Comparison of ENCODE assay signal across 8 mouse cellular contexts in the genomic region with DNA sequence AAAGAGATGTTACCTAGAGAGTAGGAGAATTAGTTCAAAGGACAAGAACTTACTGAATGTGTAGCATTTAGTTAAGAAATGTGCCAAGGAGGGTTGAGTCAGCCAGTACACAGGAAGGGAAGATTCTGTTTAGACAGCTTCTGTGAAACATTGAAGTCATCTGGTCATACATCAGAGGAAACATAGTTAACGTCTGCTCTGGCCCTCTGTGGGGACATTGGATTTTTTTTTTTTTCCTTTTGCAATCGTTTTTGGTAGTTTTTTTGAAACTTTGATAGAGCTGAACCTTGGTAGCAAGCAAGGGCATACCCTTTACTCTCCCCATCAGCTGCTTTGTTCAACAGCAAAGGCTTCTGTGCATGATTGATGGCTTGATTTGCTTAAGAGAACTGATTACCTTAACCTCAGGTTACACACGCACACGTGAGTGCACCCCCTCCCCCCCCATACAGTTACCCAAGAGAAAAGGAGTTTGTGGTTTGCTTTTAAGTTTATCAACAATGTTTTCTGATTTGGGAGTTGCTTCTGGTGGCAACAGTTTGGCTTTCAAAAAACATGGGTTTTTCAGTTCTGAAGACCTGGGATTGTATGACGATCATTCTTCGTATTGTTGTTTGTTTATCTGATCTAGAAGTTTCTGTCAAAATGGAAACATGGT. TPM values are rescaled to one million over a fixed set of nuclear protein-coding genes. Genes with fewer than 3 reads are reported as not detected.
A peak's percentile ranks its signal among the peaks of the same experiment; 100 is the strongest.
DNase-seq lines count a peak whose midpoint lies in the region; ATAC-seq and TF ChIP-seq lines count a peak whose summit lies in the region.

No protein-coding gene starts in this region.

- peaks cover 25% of the 10 kb centered on the region for H3K79me2 ChIP-seq in MEL (ENCODE audit: control insufficient read depth, insufficient read depth, low read length, poor library complexity)

- H3K4me3 ChIP-seq in MEL (ENCODE audit: control insufficient read depth in 1 of 2, insufficient read depth in 1 of 2, low read depth in 2 of 2, low read length in 2 of 2): peak overlapping the region; percentile 28 to 84
- peak overlapping the region; percentile 89 for H3K4me3 ChIP-seq in heart, embryonic 12.5 days
- H3K4me3 ChIP-seq in liver, embryonic 15.5 days (replicated peaks): peak overlapping the region; percentile 93

- H3K27ac ChIP-seq in MEL (ENCODE audit: control insufficient read depth, low read depth, low read length): peak overlapping the region; percentile 53; the same call in 1 of the 2 replicates
- H3K27ac ChIP-seq in heart, embryonic 12.5 days (ENCODE audit: poor library complexity, severe bottlenecking): no peak overlapping the region
- no peak overlapping the region for H3K27ac ChIP-seq in liver, embryonic 15.5 days (replicated peaks)

- intact Hi-C loops in left cerebral cortex, postnatal 4 days (cut with DNase I): no loop called here

- H3K4me1 ChIP-seq in MEL (ENCODE audit: control insufficient read depth in 1 of 2, insufficient read depth in 2 of 2, low read length in 2 of 2): peaks cover 8 to 13% of the 10 kb centered on the region in 2 experiments
- peaks cover 15% of the 10 kb centered on the region for H3K4me1 ChIP-seq in heart, embryonic 12.5 days (replicated peaks)
- H3K4me1 ChIP-seq in liver, embryonic 15.5 days (replicated peaks): peaks cover 30% of the 10 kb centered on the region

- no peak for TF ChIP-seq POLR2A in MEL (IDR thresholded peaks at IDR 0.05; ENCODE audit: control insufficient read depth in 1 of 2, insufficient read depth in 1 of 2, low read depth in 1 of 2, low read length in 2 of 2, poor library complexity in 1 of 2)

- peak overlapping the region; percentile 76 for H3K4me2 ChIP-seq in heart, embryonic 12.5 days
- H3K4me2 ChIP-seq in liver, embryonic 15.5 days: peak overlapping the region; percentile 91

- TF ChIP-seq RAD21 in MEL (IDR thresholded peaks at IDR 0.05; ENCODE audit: low read depth, low read length): no peak

- ATAC-seq in heart, embryonic 12.5 days (ENCODE audit: insufficient number of reproducible peaks, low FRiP score): no peak
- no peak for ATAC-seq in liver, embryonic 15.5 days (ENCODE audit: insufficient read depth)
- no peak for ATAC-seq in monocyte, adult 5-6 weeks (replicated peaks; ENCODE audit: insufficient number of reproducible peaks, low FRiP score, low TSS enrichment, poor library complexity, severe bottlenecking)

- peak overlapping the region; percentile 98 for H3K9ac ChIP-seq in MEL (ENCODE audit: control insufficient read depth, low read depth, low read length, poor library complexity, severe bottlenecking)
- peak overlapping the region; percentile 36; the same call in 1 of the 2 replicates for H3K9ac ChIP-seq in heart, embryonic 12.5 days
- peak overlapping the region; percentile 93; the same call in 1 of the 2 replicates for H3K9ac ChIP-seq in liver, embryonic 15.5 days

- no peaks in the 10 kb centered on the region; a peak in 1 of 4 replicates for H3K27me3 ChIP-seq in MEL (ENCODE audit: control insufficient read depth in 1 of 2, insufficient read depth in 2 of 2, low read length in 2 of 2)
- no peaks in the 10 kb centered on the region for H3K27me3 ChIP-seq in heart, embryonic 12.5 days (replicated peaks)
- no peaks in the 10 kb centered on the region for H3K27me3 ChIP-seq in liver, embryonic 15.5 days

- no peak for TF ChIP-seq EP300 in MEL (IDR thresholded peaks at IDR 0.05; ENCODE audit: low read depth in 1 of 2, low read length in 2 of 2)

- no peaks in the 10 kb centered on the region for H3K9me3 ChIP-seq in MEL (replicated peaks; ENCODE audit: insufficient read depth, low read length)
- no peaks in the 10 kb centered on the region for H3K9me3 ChIP-seq in heart, embryonic 12.5 days (replicated peaks)
- H3K9me3 ChIP-seq in liver, embryonic 15.5 days (replicated peaks): no peaks in the 10 kb centered on the region

- 47% methylated on average over 6 of the region's 6 CpGs for WGBS in heart, embryonic 12.5 days
- 26% methylated on average over 6 of the region's 6 CpGs for WGBS in liver, embryonic 15.5 days (ENCODE audit: insufficient replicate concordance)

- TF ChIP-seq CTCF in MEL (IDR thresholded peaks at IDR 0.05 in 2 of 3, conservative IDR thresholded peaks at IDR 0.05 in 1 of 3; ENCODE audit: control insufficient read depth in 1 of 3, insufficient read depth in 1 of 3, low read depth in 2 of 3, low read length in 3 of 3, poor library complexity in 1 of 3, severe bottlenecking in 1 of 3): no peak

- peak; percentile 10 for DNase-seq in adrenal gland, postnatal 10 days
- no peak for DNase-seq in adrenal gland, postnatal 36 days
- DNase-seq in MEL (ENCODE audit: low read depth, low spot score): peak; percentile 50
- DNase-seq in left cerebral cortex, postnatal 4 days: no peak
- DNase-seq in urinary bladder, adult 18-20 months (ENCODE audit: low spot score in 2 of 2): no peak

- H3K36me3 ChIP-seq in MEL (ENCODE audit: control insufficient read depth in 1 of 2, insufficient read depth in 2 of 2, low read length in 2 of 2): peaks cover 5 to 21% of the 10 kb centered on the region in 2 experiments; a peak in 3 of 4 replicates
- H3K36me3 ChIP-seq in heart, embryonic 12.5 days: no peaks in the 10 kb centered on the region; the same call in 1 of the 2 replicates
- peaks cover 4% of the 10 kb centered on the region; the same call in 1 of the 2 replicates for H3K36me3 ChIP-seq in liver, embryonic 15.5 days (replicated peaks)

TF ChIP-seq in MEL, 35 proteins besides CTCF, POLR2A, EP300 and RAD21:
- TF ChIP-seq SIN3A (IDR thresholded peaks at IDR 0.05; ENCODE audit: low read length): no peak
- no peak for TF ChIP-seq KAT2A (conservative IDR thresholded peaks at IDR 0.05; ENCODE audit: low read depth, low read length)
- no peak for TF ChIP-seq RCOR1 (IDR thresholded peaks at IDR 0.05; ENCODE audit: low read depth, low read length)
- TF ChIP-seq MAX (IDR thresholded peaks at IDR 0.05; ENCODE audit: low read length): no peak
- TF ChIP-seq USF2 (IDR thresholded peaks at IDR 0.05; ENCODE audit: borderline replicate concordance in 1 of 2, insufficient read depth in 1 of 2, low read depth in 1 of 2, low read length in 2 of 2): no peak
- TF ChIP-seq CHD1 (IDR thresholded peaks at IDR 0.05; ENCODE audit: low read depth, low read length): no peak
- TF ChIP-seq TBP (IDR thresholded peaks at IDR 0.05; ENCODE audit: low read depth, low read length): no peak
- 0 out of 2 replicates have a peak, but pooled peaks have one; percentile 18 for TF ChIP-seq ZNF384 (IDR thresholded peaks at IDR 0.05; ENCODE audit: low read depth, low read length)
- TF ChIP-seq POLR2AphosphoS2 (IDR thresholded peaks at IDR 0.05; ENCODE audit: low read length): no peak
- TF ChIP-seq MYB (IDR thresholded peaks at IDR 0.05; ENCODE audit: low read depth, low read length): no peak
- TF ChIP-seq HCFC1 (IDR thresholded peaks at IDR 0.05; ENCODE audit: low read depth, low read length): no peak
- no peak for TF ChIP-seq NELFE (IDR thresholded peaks at IDR 0.05; ENCODE audit: low read depth, low read length)
- no peak for TF ChIP-seq JUND (IDR thresholded peaks at IDR 0.05; ENCODE audit: low read depth, low read length)
- 0 out of 2 replicates have a peak, but pooled peaks have one; percentile 26 for TF ChIP-seq MXI1 (IDR thresholded peaks at IDR 0.05; ENCODE audit: low read depth, low read length)
- TF ChIP-seq BHLHE40 (IDR thresholded peaks at IDR 0.05; ENCODE audit: borderline replicate concordance, low read depth, low read length): peak; percentile 87
- no peak for TF ChIP-seq MAFK (IDR thresholded peaks at IDR 0.05; ENCODE audit: borderline replicate concordance, low read depth, low read length)
- no peak for TF ChIP-seq MYC (IDR thresholded peaks at IDR 0.05; ENCODE audit: low read depth, low read length)
- no peak for TF ChIP-seq MAZ (IDR thresholded peaks at IDR 0.05; ENCODE audit: low read depth, low read length)

RNA-seq across cellular contexts. Expression of a gene that starts 1.4 kb away (rescaled TPM):
- total RNA-seq in adrenal gland, postnatal 10 days (2021): 10 to 100 TPM; 26.2 to 27.2 TPM
- 10 to 100 TPM; 27.0 to 42.1 TPM for total RNA-seq in adrenal gland, postnatal 36 days (2021)
- 10.2 and 10.7 TPM in 2 replicates for total RNA-seq in MEL (2012; rRNA removed)
- 10 to 100 TPM in 1 of 2 experiments, 1 to 10 TPM in 1; 9.2 to 43.5 TPM for polyA plus RNA-seq in MEL (2012; ENCODE audit: insufficient read depth in 1 of 2, insufficient read length in 2 of 2, low read depth in 1 of 2, low replicate concordance in 2 of 2, missing spikeins in 1 of 2)
- polyA plus RNA-seq in heart, embryonic 12.5 days (2016; fragmentation: Nextera tagmentation; extraction: Ambion mirVana): 22.1 and 23.8 TPM in 2 replicates
- polyA plus RNA-seq in liver, embryonic 15.5 days (2015; fragmentation: Nextera tagmentation; extraction: Ambion mirVana): 7.7 and 7.9 TPM in 2 replicates
- total RNA-seq in monocyte, adult 5-6 weeks (2017): 22.9 to 50.7 TPM (median 30.9 TPM) in 3 replicates
- total RNA-seq in left cerebral cortex, postnatal 4 days (2021): 10 to 100 TPM; 26.6 to 27.6 TPM

Comparison
In these comparisons a context has a peak if more than half of its experiments do, and no peak if none do; other contexts are left out.
1. DNase-seq: peak in adrenal gland, postnatal 10 days (single experiment) and MEL (single experiment); none in adrenal gland, postnatal 36 days (0 of 2), left cerebral cortex, postnatal 4 days (single experiment) and urinary bladder, adult 18-20 months (0 of 2).
2. H3K9ac ChIP-seq: peak in every context shown above with its lines; median percentile 98 in MEL; 93 in liver, embryonic 15.5 days; 36 in heart, embryonic 12.5 days.
3. Peak in every context shown above with its lines, with median percentiles within 50 percentile points of each other: H3K4me3 ChIP-seq.